Mouse (Mus musculus) ES-E14 (cell line): Measurements from ENCODE around the gene Slc50a1. TPM values are rescaled to one million over a fixed set of nuclear protein-coding genes. Genes with fewer than 3 reads are reported as not detected.

Source experiments
- DNase-seq: peaks from one replicate; pipeline ENCODE4 v3.0.0-alpha.2; 2013; ENCODE audit warnings: low read depth, low spot score
- H3K27ac ChIP-seq: 2 replicates; pipeline ENCODE4 v1.5.1; 2012; ENCODE audit warnings: low read depth, mild to moderate bottlenecking, low read length, moderate library complexity, mixed read lengths; ENCODE audit not compliant: poor library complexity, insufficient read depth, severe bottlenecking
- H3K36me3 ChIP-seq: 2 replicates; pipeline ENCODE4 v1.6.1; 2012; ENCODE audit warnings: mild to moderate bottlenecking, low read length, moderate library complexity, mixed read lengths; ENCODE audit not compliant: control insufficient read depth, poor library complexity, insufficient read depth, severe bottlenecking
- H3K4me1 ChIP-seq, 2 experiments: fragments of 150-350 bp in 1 of 2; sonication (generic) in 1 of 2; 2 replicates each; pipeline ENCODE4 v1.6.1; 2012; ENCODE audit warnings: low read length in 2 of 2, mild to moderate bottlenecking in 1 of 2, mixed read lengths in 1 of 2; ENCODE audit not compliant: control insufficient read depth in 2 of 2, insufficient read depth in 2 of 2, poor library complexity in 1 of 2
- H3K4me3 ChIP-seq, 2 experiments: fragments of 150-350 bp in 1 of 2; sonication (generic) in 1 of 2; 2 replicates each; pipeline ENCODE4 v1.5.1; 2012; ENCODE audit warnings: low read length in 2 of 2, low read depth in 1 of 2, mild to moderate bottlenecking in 1 of 2, mixed read lengths in 1 of 2; ENCODE audit not compliant: insufficient read depth in 1 of 2, poor library complexity in 1 of 2, severe bottlenecking in 1 of 2
- H3K9ac ChIP-seq: 2 replicates; pipeline ENCODE4 v1.6.1; 2012; ENCODE audit warnings: low read depth, mild to moderate bottlenecking, low read length, mixed read lengths; ENCODE audit not compliant: poor library complexity, insufficient read depth, severe bottlenecking
- H3K9me3 ChIP-seq: fragments of 150-350 bp; sonication (generic); 2 replicates; pipeline ENCODE4 v1.6.1; 2012; ENCODE audit warnings: low read depth, mild to moderate bottlenecking, low read length; ENCODE audit not compliant: control insufficient read depth, insufficient read depth
- CHD2 ChIP-seq: IDR thresholded peaks from 2 replicates; pipeline ENCODE4 v1.6.1; 2014; ENCODE audit warnings: mild to moderate bottlenecking, low read depth, low read length, inconsistent platforms
- HCFC1 ChIP-seq: IDR thresholded peaks from 2 replicates; pipeline ENCODE4 v1.6.1; 2012; ENCODE audit warnings: low read length, inconsistent platforms, borderline replicate concordance; ENCODE audit not compliant: insufficient read depth
- MAFK ChIP-seq: IDR thresholded peaks from 2 replicates; pipeline ENCODE4 v1.6.1; 2014; ENCODE audit warnings: mild to moderate bottlenecking, low read depth, low read length, inconsistent platforms; ENCODE audit not compliant: insufficient read depth
- ZC3H11A ChIP-seq: IDR thresholded peaks from 2 replicates; pipeline ENCODE4 v1.6.1; 2012; ENCODE audit warnings: low read depth, mild to moderate bottlenecking, inconsistent platforms, low read length, borderline replicate concordance
- ZNF384 ChIP-seq: IDR thresholded peaks from 2 replicates; pipeline ENCODE4 v1.6.1; 2012; ENCODE audit warnings: low read depth, low read length, inconsistent platforms
- in situ Hi-C, 2 experiments: fragments of 600-800 bp; cut with MboI; formaldehyde crosslinking; loops; one replicate each; pipeline ENCODE4 v1.15.1; 2025; ENCODE audit warnings: low sequenced_read_pairs in 2 of 2, inconsistent platforms in 1 of 2; ENCODE audit not compliant: unreplicated experiment in 2 of 2
- total RNA-seq: library from RNA; depleted of rRNA; stranded (reverse); fragments of 300-350 nt; gene quantifications from 2 replicates; pipeline ENCODE4 v1.2.3, GENCODE M21; 2012; rRNA removed

Gene Slc50a1
- total RNA-seq, 1 experiment: 17.0 TPM

GRCm38 (mm10) chr3:89225321-89225815 lies 45.0 kb downstream of the Slc50a1 start:
- Histone ChIP-seq H3K36me3 (peaks cover 11% of the 10 kb centered on the region; the same call in 1 of the 2 replicates), H3K27ac (peak overlapping the region; percentile 86), H3K9ac (peak overlapping the region; percentile 68), H3K4me3 (peak overlapping the region; percentile 28 to 47; a peak in 3 of 4 replicates), H3K9me3 (no peaks in the 10 kb centered on the region), H3K4me1 (peaks cover 13 to 35% of the 10 kb centered on the region in 2 experiments)
- TF ChIP-seq CHD2 (no peak), HCFC1 (no peak)
- no peak for DNase-seq
- in situ Hi-C loops: no loop called here

GRCm38 (mm10) chr3:89224796-89225195 lies 45.6 kb downstream of the Slc50a1 start:
- Histone ChIP-seq H3K4me3 (peak overlapping the region in 1 of 2 experiments; percentile 47; a peak in 2 of 4 replicates), H3K36me3 (peaks cover 13% of the 10 kb centered on the region; the same call in 1 of the 2 replicates)
- no peak for TF ChIP-seq HCFC1

GRCm38 (mm10) chr3:89221167-89221566 lies 49.2 kb downstream of the Slc50a1 start:
- peaks cover 16% of the 10 kb centered on the region; the same call in 1 of the 2 replicates for H3K36me3 ChIP-seq
- in situ Hi-C loops: no loop called here
- H3K9me3 ChIP-seq: no peaks in the 10 kb centered on the region
- peaks cover 6 to 24% of the 10 kb centered on the region in 2 experiments for H3K4me1 ChIP-seq
- H3K27ac ChIP-seq: no peak overlapping the region
- H3K4me3 ChIP-seq: no peak overlapping the region
- H3K9ac ChIP-seq: no peak overlapping the region
- TF ChIP-seq ZC3H11A (no peak), MAFK (no peak), CHD2 (no peak), HCFC1 (no peak), ZNF384 (no peak)
- no peak for DNase-seq

More at GRCm38 (mm10) chr3:89224796-89225195, 45.6 kb downstream of the Slc50a1 start:
- Histone ChIP-seq H3K4me1 (peaks cover 13 to 35% of the 10 kb centered on the region in 2 experiments), H3K9ac (peak overlapping the region; percentile 68), H3K9me3 (no peaks in the 10 kb centered on the region), H3K27ac (peak overlapping the region; percentile 86; the same call in 1 of the 2 replicates)
- no peak for DNase-seq
- in situ Hi-C loops: no loop called here

- Histone ChIP-seq H3K27ac (no peak overlapping the region), H3K9ac (no peak overlapping the region), H3K36me3 (peaks cover 16% of the 10 kb centered on the region; the same call in 1 of the 2 replicates), H3K4me1 (peaks cover 0 to 23% of the 10 kb centered on the region in 2 experiments; a peak in 3 of 4 replicates), H3K9me3 (no peaks in the 10 kb centered on the region), H3K4me3 (no peak overlapping the region)
- in situ Hi-C loops: no loop called here
- DNase-seq: no peak
- TF ChIP-seq CHD2: no peak
- no peak for TF ChIP-seq HCFC1
- TF ChIP-seq ZC3H11A: no peak
- no peak for TF ChIP-seq ZNF384
- no peak for TF ChIP-seq MAFK
These were observed 50.8 kb downstream of the Slc50a1 start for GRCm38 (mm10) chr3:89219546-89219945.

GRCm38 (mm10) chr3:89218271-89218670 lies 52.1 kb downstream of the Slc50a1 start:
- Histone ChIP-seq H3K9ac (no peak overlapping the region), H3K36me3 (peaks cover 13% of the 10 kb centered on the region; the same call in 1 of the 2 replicates), H3K4me1 (peaks cover 0 to 17% of the 10 kb centered on the region in 2 experiments; a peak in 2 of 4 replicates), H3K4me3 (no peak overlapping the region), H3K9me3 (no peaks in the 10 kb centered on the region), H3K27ac (no peak overlapping the region)
- DNase-seq: no peak
- in situ Hi-C loops: no loop called here
- TF ChIP-seq HCFC1 (no peak), CHD2 (no peak)

Other genes with a start within 250 kb of the Slc50a1 start
- gene Rusc1, start 177.3 kb downstream of the Slc50a1 start, total RNA-seq: 13.3 and 14.6 TPM in 2 replicates
- gene Gm43738, start 169.5 kb downstream of the Slc50a1 start, total RNA-seq: 0.26 TPM in 1 of 2 replicates, not detected in the other
- 181 and 184 TPM in 2 replicates for gene Fdps, start 168.6 kb downstream of the Slc50a1 start, total RNA-seq
- 0.85 and 0.90 TPM in 2 replicates for gene Pklr, start 134.4 kb downstream of the Slc50a1 start, total RNA-seq
- 4.0 and 6.0 TPM in 2 replicates for gene Hcn3, start 110.4 kb downstream of the Slc50a1 start, total RNA-seq
- 42.0 and 60.1 TPM in 2 replicates for gene Clk2, start 105.8 kb downstream of the Slc50a1 start, total RNA-seq
- gene Scamp3, start 93.1 kb downstream of the Slc50a1 start, total RNA-seq: 83.2 and 102 TPM in 2 replicates
- gene Fam189b, start 87.4 kb downstream of the Slc50a1 start, total RNA-seq: 8.6 and 9.3 TPM in 2 replicates
- gene Gba, start 67.6 kb downstream of the Slc50a1 start, total RNA-seq: 69.3 and 89.7 TPM in 2 replicates
- 36.9 and 46.9 TPM in 2 replicates for gene Thbs3, start 55.4 kb downstream of the Slc50a1 start, total RNA-seq
- 234 and 251 TPM in 2 replicates for gene Mtx1, start 43.5 kb downstream of the Slc50a1 start, total RNA-seq
- 3.0 and 3.9 TPM in 2 replicates for gene Muc1, start 41.5 kb downstream of the Slc50a1 start, total RNA-seq
- gene Krtcap2, start 24.6 kb downstream of the Slc50a1 start, total RNA-seq: 113 and 134 TPM in 2 replicates
- 3.1 and 5.3 TPM in 2 replicates for gene Trim46, start 24.3 kb downstream of the Slc50a1 start, total RNA-seq
- gene Dpm3, start 11.2 kb downstream of the Slc50a1 start, total RNA-seq: 207 and 297 TPM in 2 replicates
- gene Efna1, start 10.6 kb upstream of the Slc50a1 start, total RNA-seq: 2.1 and 9.5 TPM in 2 replicates
- 7.5 and 12.5 TPM in 2 replicates for gene Efna3, start 52.4 kb upstream of the Slc50a1 start, total RNA-seq
- 24.0 and 41.9 TPM in 2 replicates for gene Efna4, start 67.5 kb upstream of the Slc50a1 start, total RNA-seq
- gene Adam15, start 79.4 kb upstream of the Slc50a1 start, total RNA-seq: 56.3 and 59.1 TPM in 2 replicates
- not detected in 2 replicates for gene Dcst2, start 91.4 kb upstream of the Slc50a1 start, total RNA-seq
- gene Dcst1, start 94.7 kb upstream of the Slc50a1 start, total RNA-seq: 0.09 and 0.16 TPM in 2 replicates
- gene Zbtb7b, start 124.2 kb upstream of the Slc50a1 start, total RNA-seq: 11.8 and 13.0 TPM in 2 replicates
- gene Lenep, start 132.2 kb upstream of the Slc50a1 start, total RNA-seq: not detected in 2 replicates
- 20.3 and 20.9 TPM in 2 replicates for gene Flad1, start 141.3 kb upstream of the Slc50a1 start, total RNA-seq
- gene Cks1b, start 147.8 kb upstream of the Slc50a1 start, total RNA-seq: 162 and 190 TPM in 2 replicates
- gene Shc1, start 147.9 kb upstream of the Slc50a1 start, total RNA-seq: 66.9 and 72.0 TPM in 2 replicates
- gene Pygo2, start 159.6 kb upstream of the Slc50a1 start, total RNA-seq: 39.2 and 50.3 TPM in 2 replicates
- 19.3 and 20.8 TPM in 2 replicates for gene Pbxip1, start 166.1 kb upstream of the Slc50a1 start, total RNA-seq
- gene Pmvk, start 184.0 kb upstream of the Slc50a1 start, total RNA-seq: 35.0 and 38.6 TPM in 2 replicates
- 0.13 and 0.26 TPM in 2 replicates for gene Kcnn3, start 249.6 kb upstream of the Slc50a1 start, total RNA-seq